Mouse (Mus musculus): ENCODE measurements around the gene Tnni2. TPM values are rescaled to one million over a fixed set of nuclear protein-coding genes. Genes with fewer than 3 reads are reported as not detected.
A peak's percentile ranks its signal among the peaks of the same experiment; 100 is the strongest.

Tnni2 gene
- polyA plus RNA-seq, 1 experiment from 2014 or later = 2.4 TPM

GRCm38 (mm10) chr7:142475641-142476040 is 34.0 kb downstream of the Tnni2 start:
- no peak for ATAC-seq
- Histone ChIP-seq H3K4me3 (ENCODE audit: low read depth, low read length) (peak overlapping the region; percentile 32), H3K9me3 (ENCODE audit: control insufficient read depth) (no peaks in the 10 kb centered on the region), H3K4me1 (replicated peaks; ENCODE audit: control insufficient read depth, insufficient read depth, low read length) (no peaks in the 10 kb centered on the region), H3K27me3 (replicated peaks; ENCODE audit: control insufficient read depth, insufficient read depth, low read length) (no peaks in the 10 kb centered on the region), H3K36me3 (ENCODE audit: control insufficient read depth, insufficient read depth) (no peaks in the 10 kb centered on the region), H3K4me2 (replicated peaks; ENCODE audit: low read depth) (peak overlapping the region; percentile 55), H3K27ac (ENCODE audit: low read depth, low read length) (peak overlapping the region; percentile 78), H3K9ac (ENCODE audit: low read depth, low read length) (peak overlapping the region; percentile 54)
- 54% methylated on average over 7 of the region's 7 CpGs for WGBS
- TF ChIP-seq CTCF (IDR thresholded peaks at IDR 0.05; ENCODE audit: low read depth) = no peak

GRCm38 (mm10) chr7:142476271-142476670 is 34.7 kb downstream of the Tnni2 start:
- TF ChIP-seq CTCF (IDR thresholded peaks at IDR 0.05; ENCODE audit: low read depth) = no peak
- H3K9ac ChIP-seq (ENCODE audit: low read depth, low read length) = peak overlapping the region; percentile 54
- ATAC-seq = no peak
- 68% methylated on average over 5 of the region's 5 CpGs for WGBS
- H3K4me3 ChIP-seq (ENCODE audit: low read depth, low read length) = peak overlapping the region; percentile 32
- peak overlapping the region; percentile 55 for H3K4me2 ChIP-seq (replicated peaks; ENCODE audit: low read depth)
- H3K4me1 ChIP-seq (replicated peaks; ENCODE audit: control insufficient read depth, insufficient read depth, low read length) = peaks cover under 1% of the 10 kb centered on the region; the same call in 1 of the 2 replicates
- no peaks in the 10 kb centered on the region for H3K9me3 ChIP-seq (ENCODE audit: control insufficient read depth)
- peak overlapping the region; percentile 78 for H3K27ac ChIP-seq (ENCODE audit: low read depth, low read length)
- H3K36me3 ChIP-seq (ENCODE audit: control insufficient read depth, insufficient read depth) = no peaks in the 10 kb centered on the region
- H3K27me3 ChIP-seq (replicated peaks; ENCODE audit: control insufficient read depth, insufficient read depth, low read length) = no peaks in the 10 kb centered on the region

- Histone ChIP-seq H3K27ac (ENCODE audit: low read depth, low read length) (peak overlapping the region; percentile 78; the same call in 1 of the 2 replicates), H3K27me3 (replicated peaks; ENCODE audit: control insufficient read depth, insufficient read depth, low read length) (no peaks in the 10 kb centered on the region), H3K4me3 (ENCODE audit: low read depth, low read length) (peak overlapping the region; percentile 32; the same call in 1 of the 2 replicates), H3K9me3 (ENCODE audit: control insufficient read depth) (no peaks in the 10 kb centered on the region), H3K9ac (ENCODE audit: low read depth, low read length) (peak overlapping the region; percentile 54), H3K4me1 (replicated peaks; ENCODE audit: control insufficient read depth, insufficient read depth, low read length) (peaks cover 4% of the 10 kb centered on the region; the same call in 1 of the 2 replicates), H3K4me2 (replicated peaks; ENCODE audit: low read depth) (peak overlapping the region; percentile 55), H3K36me3 (ENCODE audit: control insufficient read depth, insufficient read depth) (no peaks in the 10 kb centered on the region)
- no peak for TF ChIP-seq CTCF (IDR thresholded peaks at IDR 0.05; ENCODE audit: low read depth)
- 69% methylated on average over 13 of the region's 13 CpGs for WGBS
- ATAC-seq = no peak
These were observed 35.3 kb downstream of the Tnni2 start for GRCm38 (mm10) chr7:142476795-142477452.

- ATAC-seq = no peak
- Histone ChIP-seq H3K4me1 (replicated peaks; ENCODE audit: control insufficient read depth, insufficient read depth, low read length) (peaks cover 4% of the 10 kb centered on the region; the same call in 1 of the 2 replicates), H3K27ac (ENCODE audit: low read depth, low read length) (no peak overlapping the region; the same call in 1 of the 2 replicates), H3K4me2 (replicated peaks; ENCODE audit: low read depth) (peak overlapping the region; percentile 55), H3K9ac (ENCODE audit: low read depth, low read length) (no peak overlapping the region), H3K36me3 (ENCODE audit: control insufficient read depth, insufficient read depth) (no peaks in the 10 kb centered on the region), H3K9me3 (ENCODE audit: control insufficient read depth) (no peaks in the 10 kb centered on the region), H3K27me3 (replicated peaks; ENCODE audit: control insufficient read depth, insufficient read depth, low read length) (no peaks in the 10 kb centered on the region), H3K4me3 (ENCODE audit: low read depth, low read length) (peak overlapping the region; percentile 17; the same call in 1 of the 2 replicates)
- TF ChIP-seq CTCF (IDR thresholded peaks at IDR 0.05; ENCODE audit: low read depth) = no peak
- 76% methylated on average over 6 of the region's 6 CpGs for WGBS
These were observed 36.4 kb downstream of the Tnni2 start for GRCm38 (mm10) chr7:142478001-142478400.

GRCm38 (mm10) chr7:142478574-142478973 is 37.0 kb downstream of the Tnni2 start:
- Histone ChIP-seq H3K4me2 (replicated peaks; ENCODE audit: low read depth) (peak overlapping the region; percentile 55), H3K9ac (ENCODE audit: low read depth, low read length) (peak overlapping the region; percentile 34; the same call in 1 of the 2 replicates), H3K27me3 (replicated peaks; ENCODE audit: control insufficient read depth, insufficient read depth, low read length) (no peaks in the 10 kb centered on the region), H3K4me3 (ENCODE audit: low read depth, low read length) (no peak overlapping the region), H3K9me3 (ENCODE audit: control insufficient read depth) (no peaks in the 10 kb centered on the region), H3K4me1 (replicated peaks; ENCODE audit: control insufficient read depth, insufficient read depth, low read length) (peaks cover 4% of the 10 kb centered on the region; the same call in 1 of the 2 replicates), H3K36me3 (ENCODE audit: control insufficient read depth, insufficient read depth) (no peaks in the 10 kb centered on the region), H3K27ac (ENCODE audit: low read depth, low read length) (no peak overlapping the region)
- 69% methylated on average over 2 of the region's 2 CpGs for WGBS
- no peak for ATAC-seq
- TF ChIP-seq CTCF (IDR thresholded peaks at IDR 0.05; ENCODE audit: low read depth) = no peak

- Histone ChIP-seq H3K4me3 (ENCODE audit: low read depth, low read length) (no peak overlapping the region), H3K36me3 (ENCODE audit: control insufficient read depth, insufficient read depth) (peaks cover 5% of the 10 kb centered on the region; the same call in 1 of the 2 replicates), H3K27me3 (replicated peaks; ENCODE audit: control insufficient read depth, insufficient read depth, low read length) (no peaks in the 10 kb centered on the region), H3K4me2 (replicated peaks; ENCODE audit: low read depth) (0 out of 2 replicates have a peak overlapping the region, but pooled peaks have one; percentile 17), H3K27ac (ENCODE audit: low read depth, low read length) (no peak overlapping the region), H3K9me3 (ENCODE audit: control insufficient read depth) (no peaks in the 10 kb centered on the region), H3K4me1 (replicated peaks; ENCODE audit: control insufficient read depth, insufficient read depth, low read length) (peaks cover 4% of the 10 kb centered on the region; the same call in 1 of the 2 replicates), H3K9ac (ENCODE audit: low read depth, low read length) (no peak overlapping the region)
- no peak for ATAC-seq
- TF ChIP-seq CTCF (IDR thresholded peaks at IDR 0.05; ENCODE audit: low read depth) = no peak
These were observed 37.7 kb downstream of the Tnni2 start for GRCm38 (mm10) chr7:142479307-142479706.
